Mouse (Mus musculus) liver (tissue): ENCODE data around the gene Eno1.

Source experiments
- DNase-seq: peaks from one replicate; pipeline ENCODE4 v3.0.0-alpha.2; 2020; ENCODE audit warnings: mixed read lengths

Eno1 gene

DNA sequence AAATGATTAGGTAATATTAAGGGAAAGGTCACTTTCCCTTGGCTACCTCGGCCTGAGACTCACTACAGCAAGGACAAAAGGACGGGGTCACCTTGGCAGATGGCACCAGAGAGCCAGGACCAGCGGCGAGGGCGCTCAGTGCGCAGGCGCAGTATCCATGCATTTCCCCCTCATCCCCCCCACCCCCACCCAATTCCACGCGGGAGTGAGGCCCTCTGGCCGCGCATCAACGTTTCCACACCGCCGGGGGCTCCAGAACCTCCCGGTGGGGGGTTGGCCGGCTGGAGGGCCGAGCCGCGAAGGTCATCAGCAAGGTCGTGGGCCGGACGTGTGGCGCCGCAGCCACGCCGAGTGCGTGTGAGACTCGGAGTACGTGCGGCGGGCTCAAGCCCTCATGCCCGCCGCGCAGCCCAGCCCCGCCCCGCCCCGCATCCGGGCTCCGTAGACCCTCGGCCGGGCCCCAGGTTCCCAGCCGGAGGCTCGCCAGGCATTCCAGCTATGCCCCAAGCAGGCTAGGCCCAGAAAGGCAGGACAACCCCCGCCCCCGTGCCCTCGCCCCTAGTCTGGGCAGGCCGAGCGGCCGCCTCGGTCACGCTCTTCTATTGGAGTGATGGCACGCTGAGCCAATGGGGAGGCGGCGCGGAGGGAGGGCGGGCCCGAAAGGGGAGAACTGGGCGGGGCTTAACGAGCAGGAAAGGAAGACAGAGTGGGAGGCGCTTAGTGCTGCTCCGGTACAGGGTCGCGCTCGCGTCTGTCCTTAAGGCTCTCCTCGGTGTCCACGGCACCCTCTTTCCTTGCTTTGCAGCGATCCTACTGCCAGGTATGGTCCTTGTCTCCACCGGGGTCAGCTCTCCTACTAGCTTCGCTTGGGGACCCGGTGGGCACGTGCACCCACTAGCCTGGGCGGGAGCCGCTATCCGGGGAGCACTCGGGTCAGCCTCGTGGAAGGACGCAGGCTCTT is at the start of gene Eno1:
Gene Eno1, plus strand, starts transcription at position 201 of the 961 bp plus-strand sequence.
- DNase-seq = peak; percentile 98

DNA sequence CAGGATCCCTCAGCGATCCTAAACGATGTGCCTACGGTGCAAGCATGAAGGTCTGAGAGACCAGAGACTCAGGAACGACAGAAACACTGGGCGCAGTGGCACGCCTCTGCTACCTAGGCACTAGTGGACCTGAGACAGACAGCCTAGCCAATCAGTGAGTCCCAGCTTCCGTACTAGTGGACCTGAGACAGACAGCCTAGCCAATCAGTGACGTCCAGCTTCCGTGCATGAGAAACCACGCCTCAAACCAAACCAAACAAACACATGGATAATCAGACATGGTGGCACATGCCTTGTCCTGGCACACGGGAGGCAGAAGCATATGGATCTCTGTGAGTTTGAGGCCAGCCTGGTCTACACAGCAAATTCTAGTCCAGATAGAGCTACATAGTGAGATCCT is 48.3 kb upstream of the Eno1 start:
- peak; percentile 18 for DNase-seq

DNA sequence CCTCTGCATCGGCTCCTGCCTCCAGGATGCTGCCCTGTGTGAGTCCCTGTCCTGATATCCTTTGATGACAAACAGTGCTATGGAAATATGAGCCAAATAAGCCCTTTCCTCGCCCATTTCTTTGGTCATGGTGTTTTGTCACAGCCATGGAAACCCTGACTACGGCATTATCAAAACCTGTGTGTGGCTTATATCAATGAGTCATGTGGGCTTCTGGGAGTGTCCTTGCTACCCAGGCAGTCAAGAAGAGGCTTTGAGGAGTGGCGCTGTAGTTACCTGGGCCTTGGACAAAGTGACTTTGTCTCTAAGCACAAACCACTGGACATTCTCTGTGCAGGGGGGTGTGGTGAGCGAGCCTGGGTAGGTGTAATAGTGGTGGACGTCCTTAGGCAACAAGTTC is 44.3 kb upstream of the Eno1 start:
- no peak for DNase-seq

DNA sequence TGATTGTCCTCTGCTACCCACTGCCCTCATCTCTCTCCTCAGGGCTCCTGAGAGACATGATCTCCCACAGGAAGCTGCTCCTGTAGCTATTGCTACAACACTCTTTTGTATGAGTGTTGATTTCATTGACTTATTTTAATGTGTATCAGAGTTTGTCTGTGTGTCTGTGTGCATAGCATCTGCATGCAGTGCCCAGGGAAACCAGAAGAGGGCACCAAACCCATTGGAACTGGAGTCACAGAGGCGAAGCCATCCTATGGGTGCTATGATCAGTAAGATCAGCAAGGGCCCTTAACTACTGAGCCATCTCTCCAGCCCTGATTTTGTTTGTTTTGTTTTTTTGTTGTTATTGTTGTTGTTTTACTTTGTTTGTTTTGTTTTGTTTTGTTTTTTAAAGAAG is 42.6 kb upstream of the Eno1 start:
- peak; percentile 73 for DNase-seq

DNA sequence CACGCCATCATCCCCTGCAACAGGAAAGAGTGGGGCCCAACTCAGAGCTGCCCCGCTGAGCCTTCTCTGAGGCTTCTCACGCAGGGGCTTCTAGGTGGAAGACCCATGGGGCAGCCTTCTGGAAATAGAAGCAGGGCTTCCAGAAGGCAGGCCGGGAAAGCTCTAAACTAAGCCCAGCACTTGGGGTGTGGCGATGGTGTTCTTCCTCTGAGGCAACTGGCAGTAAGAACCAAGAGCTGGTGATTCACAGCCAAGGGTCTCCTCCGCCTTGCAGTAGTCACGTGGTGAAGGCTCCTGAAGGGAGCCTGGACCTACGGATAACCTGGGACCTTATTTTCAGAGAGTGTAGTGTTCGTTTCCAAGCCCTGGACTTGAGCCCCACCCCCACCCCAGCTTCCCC is 38.3 kb upstream of the Eno1 start:
- DNase-seq = no peak

DNA sequence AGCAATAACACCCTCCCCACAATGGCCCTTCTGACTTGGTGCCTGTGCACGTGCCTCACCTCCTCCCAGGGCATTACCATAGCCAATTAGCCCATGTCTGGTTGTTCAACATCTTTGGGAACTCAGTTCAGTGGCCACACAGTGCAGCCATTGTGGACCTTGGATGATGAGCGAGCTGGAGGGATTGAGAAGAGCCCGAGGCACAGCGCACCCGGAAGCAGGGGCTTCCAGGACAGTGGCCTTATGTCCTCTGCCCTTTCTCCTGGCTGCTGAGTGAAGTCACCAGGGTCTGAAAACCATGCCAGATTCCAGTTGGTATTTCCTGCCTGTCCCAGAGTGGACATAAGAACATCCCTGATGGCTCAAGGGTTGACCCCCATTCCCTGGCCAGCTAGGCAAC is 35.3 kb upstream of the Eno1 start, which contains the start of gene Car6:
Gene Car6, minus strand, starts transcription at position 101 of the 400 bp plus-strand sequence.
- DNase-seq = no peak

DNA sequence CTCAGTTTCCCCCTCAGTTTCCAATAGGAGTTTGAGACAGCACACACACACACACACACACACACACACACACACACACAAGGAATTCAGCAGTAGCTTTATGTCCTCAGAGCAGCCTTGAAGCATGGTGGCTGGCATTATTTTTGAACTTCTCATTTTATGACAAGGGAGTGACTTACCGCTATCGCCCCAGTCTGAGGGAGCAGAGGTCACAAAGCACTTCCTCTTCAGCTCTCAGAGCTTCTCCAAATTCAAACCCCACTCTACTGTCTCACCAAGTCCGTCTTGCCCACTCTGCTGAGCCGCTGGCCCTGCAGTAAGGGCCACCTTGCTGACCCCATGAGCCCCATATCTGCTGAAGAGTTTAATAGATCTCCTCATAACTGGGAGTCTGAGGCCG is 33.8 kb upstream of the Eno1 start:
- DNase-seq = no peak

DNA sequence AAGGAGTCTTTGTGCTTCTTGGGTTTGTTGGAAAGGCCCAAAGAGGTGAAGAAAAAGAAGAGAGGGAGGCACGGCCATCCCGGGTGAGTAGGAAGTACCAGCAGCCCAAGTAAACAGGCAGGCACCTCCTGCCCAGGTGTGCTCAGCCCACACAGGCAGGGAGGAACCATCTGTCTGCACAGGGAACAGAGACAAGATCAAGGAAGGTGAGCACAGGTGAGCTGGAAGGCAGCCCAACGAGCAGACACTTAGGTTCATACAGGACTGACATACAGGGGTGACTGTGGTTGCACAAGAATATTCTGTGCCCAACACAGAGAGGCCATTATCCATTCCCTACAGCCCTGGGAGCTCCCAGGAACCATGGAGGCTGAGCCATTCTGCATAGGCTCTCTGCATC is 31.6 kb upstream of the Eno1 start:
- DNase-seq = no peak

DNA sequence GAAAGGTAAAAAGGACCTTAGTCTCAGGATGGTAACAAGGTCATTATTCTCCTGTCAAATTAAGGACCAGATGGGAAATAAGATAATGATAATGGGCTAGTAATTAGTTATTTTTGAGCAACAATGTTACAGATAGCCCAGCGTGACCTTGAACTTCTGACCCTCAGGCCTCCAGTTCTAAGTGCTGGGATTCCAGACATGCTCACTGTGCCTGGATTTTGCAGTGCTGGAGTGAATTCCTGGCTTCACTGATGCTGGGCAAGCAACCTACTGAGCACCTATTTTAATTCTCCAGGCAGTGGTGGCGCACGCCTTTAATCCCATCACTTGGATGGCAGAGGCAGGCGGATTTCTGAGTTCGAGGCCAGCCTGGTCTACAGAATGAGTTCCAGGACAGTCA is 26.8 kb upstream of the Eno1 start:
- no peak for DNase-seq

DNA sequence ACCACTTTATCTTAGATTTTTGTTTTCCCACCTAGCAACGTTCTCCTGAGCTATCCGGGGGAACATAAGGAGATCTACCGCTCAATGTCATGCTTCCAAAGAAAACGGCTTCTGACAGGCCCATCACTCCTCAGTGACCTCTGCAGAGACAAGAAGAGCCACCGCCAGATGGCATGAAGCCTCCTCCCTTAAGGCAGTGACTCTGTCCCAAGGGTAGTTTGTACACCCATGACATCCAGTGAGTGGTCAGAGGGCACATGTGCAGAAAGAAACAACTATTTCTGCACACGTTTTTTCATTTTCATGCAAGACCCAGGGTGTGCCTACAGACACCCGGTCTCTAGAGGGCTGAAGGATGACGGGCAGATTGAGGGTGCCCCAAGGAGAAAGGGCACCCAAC is 26.2 kb upstream of the Eno1 start:
- DNase-seq = no peak

DNA sequence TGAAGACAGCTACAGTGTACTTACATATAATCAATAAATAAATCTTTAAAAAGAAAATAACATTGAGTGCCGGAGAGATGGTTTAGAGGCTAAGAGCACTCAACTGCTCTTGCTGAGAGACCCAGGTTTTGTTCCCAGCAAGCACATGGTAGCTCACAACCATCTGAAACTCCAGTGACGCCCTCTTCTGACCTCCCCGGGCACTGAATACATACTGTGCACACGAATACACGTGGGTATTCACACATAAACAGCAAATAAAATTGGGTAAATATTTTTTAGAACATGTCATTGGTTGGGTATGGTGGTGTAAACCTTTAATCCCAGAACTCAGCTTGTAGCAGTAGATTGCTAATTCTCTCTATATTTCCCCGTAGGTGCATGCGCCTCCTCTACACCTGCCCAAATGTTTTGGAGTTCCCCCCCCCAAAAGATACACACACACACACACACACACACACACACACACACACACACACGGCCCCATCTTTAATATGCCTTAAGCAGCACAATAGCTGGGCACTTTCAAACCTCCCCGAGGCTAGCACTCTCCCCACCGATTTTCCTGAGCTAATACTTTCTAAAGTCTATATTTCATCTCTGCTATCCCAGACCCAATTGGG is 24.5 kb upstream of the Eno1 start:
- no peak for DNase-seq

DNA sequence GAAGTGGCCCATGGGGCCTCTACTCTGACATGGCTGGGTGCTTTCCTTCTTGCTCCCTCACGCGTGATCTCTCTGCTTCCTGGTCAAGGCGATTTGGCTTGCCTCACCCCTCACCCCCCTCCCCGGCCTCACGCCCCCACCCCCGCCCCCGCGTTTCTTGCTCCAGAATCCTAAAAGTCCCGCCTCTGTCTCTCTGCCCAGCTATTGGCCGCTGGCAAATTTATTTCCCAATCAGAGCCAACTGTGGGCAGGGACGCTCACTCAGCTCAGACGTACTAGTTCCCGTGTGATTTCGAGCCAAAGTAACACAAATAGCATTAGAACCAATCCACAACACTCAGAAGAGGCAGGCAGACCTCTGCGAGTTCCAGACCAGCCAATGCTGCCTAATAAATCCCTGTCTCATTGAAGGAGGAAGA is 24.0 kb upstream of the Eno1 start:
- peak; percentile 73 for DNase-seq

DNA sequence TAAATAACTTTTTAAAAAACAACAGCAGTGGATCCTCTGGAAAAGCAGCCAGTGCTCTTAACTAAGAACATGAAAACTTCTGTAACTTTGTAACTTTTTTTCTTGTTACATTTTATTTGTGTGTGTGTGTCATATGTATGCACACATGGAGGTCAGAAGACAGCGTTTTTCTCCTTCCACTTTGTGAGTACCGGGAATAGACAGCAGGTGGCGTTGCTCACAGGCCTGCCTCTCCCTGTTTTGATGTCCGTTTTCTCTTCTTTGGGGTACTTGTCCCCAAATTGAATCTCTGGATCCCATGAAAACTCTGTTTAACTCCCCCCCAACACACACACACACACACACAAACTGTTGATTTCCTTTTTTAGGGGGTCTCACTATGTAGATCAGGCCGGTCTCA is 22.6 kb upstream of the Eno1 start:
- DNase-seq = peak; percentile 34

DNA sequence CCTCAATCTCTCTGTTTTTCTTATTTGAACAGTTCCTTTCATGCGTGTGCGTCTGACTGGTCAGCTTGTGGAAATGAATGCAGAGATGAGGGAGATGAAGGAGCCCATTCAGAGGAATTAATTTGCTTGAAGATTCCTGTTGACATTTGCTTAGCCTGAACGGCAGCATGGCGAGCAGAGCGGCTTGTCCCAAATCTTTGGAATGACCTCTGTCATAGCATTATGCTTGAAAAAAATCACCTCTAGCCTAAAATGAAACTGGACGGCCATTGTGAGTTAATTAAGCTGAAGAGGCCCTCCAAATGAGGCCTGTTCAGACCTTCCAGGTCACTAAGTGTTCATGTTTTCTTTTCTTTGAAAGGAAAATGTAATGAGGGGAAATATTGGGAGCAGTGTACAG is 20.1 kb upstream of the Eno1 start:
- no peak for DNase-seq

DNA sequence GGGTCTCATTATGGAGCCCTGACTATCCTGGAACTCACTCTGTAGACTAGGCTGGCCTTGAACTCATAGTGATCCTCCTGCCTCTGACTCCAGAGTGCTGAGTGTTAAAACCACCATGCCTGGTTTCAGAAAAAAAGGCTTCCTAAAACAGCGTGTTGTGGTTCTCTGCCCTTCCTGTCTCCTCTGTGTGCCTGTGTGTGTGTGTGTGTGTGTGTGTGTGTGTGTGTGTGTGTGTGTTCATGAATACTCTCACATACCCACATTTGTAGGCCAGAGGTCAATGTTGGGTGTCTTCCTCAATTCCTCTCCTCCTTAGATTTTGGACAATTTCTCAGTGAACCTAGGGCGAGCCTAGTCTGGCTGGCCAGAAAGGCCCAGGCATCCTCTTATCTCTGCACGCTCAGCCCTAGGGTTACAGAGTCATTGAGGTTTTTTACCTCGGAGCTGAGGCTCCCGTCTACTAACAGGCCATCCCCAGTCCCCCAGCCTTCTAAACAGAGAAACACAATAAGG is 19.4 kb upstream of the Eno1 start:
- no peak for DNase-seq

DNA sequence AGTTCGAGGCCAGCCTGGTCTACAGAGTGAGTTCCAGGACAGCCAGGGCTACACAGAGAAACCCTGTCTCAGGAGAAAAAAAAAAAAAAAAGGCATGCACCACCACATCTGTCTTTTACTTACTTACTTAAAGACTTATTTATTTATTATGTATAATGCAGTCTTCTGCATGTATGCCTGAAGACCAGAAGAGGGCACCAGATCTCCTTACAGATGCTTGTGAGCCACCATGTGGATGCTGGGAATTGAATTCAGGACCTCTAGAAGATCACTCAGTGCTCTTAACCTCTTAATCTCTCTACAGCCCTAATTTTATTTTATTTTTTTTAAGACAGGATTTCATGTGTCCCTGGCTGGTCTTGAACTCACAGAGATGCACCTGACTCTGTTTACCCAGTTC is 18.6 kb upstream of the Eno1 start:
- DNase-seq = no peak

DNA sequence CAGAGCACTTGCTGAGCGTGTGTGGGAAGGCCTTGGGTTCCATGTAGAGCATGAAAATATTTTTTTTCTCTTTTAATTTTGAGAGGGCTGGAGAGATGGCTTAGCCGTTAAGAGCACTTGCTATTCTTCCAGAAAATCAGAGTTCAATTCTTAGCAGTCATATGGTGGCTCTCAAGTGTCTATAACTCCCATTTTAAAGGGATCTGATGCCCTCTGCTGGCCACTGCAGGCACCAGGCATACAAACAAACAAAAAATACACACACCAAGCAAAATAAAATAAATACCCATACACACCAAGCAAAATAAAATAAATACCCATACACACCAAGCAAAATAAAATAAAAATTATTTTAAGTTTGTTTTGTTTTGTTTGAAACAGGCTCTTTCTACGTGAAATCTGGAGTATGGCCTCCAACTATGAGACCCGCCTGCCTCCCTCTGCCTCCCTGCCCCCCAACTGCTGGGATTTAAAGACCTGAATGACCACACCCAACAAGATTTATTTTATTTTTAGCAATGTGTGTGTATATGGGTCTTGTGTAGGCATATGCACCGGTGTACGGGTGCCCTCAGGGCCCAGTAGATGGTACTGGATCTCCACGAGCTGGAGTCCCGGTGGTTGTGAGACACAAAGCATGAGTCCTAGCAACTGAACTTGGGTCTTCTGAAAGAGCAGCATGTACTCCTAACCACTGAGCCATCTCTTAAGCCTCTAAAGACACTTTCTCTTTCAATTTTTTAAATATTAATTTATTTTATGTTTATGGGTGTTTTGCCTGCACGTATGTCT is 16.8 kb upstream of the Eno1 start:
- peak; percentile 63 for DNase-seq

DNA sequence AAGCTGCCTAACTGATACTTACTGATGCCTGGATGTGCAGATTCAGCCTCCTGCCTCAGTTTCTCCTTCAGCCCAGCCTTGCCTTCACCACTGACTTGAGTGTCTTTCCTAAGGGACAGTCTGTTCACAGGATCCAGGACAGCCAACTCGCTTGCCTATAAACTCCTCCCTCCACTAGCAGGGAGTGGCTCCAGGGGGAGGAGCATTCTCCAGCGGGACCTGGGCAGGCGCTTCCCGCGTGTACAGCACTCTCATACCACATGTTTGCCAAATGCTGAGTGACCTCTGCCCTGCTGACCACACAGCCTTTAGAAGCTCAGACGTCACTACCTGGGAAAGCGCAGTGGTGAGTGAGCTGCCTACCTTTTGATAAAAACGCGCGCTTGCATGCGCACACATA is 15.9 kb upstream of the Eno1 start:
- DNase-seq = peak; percentile 79

DNA sequence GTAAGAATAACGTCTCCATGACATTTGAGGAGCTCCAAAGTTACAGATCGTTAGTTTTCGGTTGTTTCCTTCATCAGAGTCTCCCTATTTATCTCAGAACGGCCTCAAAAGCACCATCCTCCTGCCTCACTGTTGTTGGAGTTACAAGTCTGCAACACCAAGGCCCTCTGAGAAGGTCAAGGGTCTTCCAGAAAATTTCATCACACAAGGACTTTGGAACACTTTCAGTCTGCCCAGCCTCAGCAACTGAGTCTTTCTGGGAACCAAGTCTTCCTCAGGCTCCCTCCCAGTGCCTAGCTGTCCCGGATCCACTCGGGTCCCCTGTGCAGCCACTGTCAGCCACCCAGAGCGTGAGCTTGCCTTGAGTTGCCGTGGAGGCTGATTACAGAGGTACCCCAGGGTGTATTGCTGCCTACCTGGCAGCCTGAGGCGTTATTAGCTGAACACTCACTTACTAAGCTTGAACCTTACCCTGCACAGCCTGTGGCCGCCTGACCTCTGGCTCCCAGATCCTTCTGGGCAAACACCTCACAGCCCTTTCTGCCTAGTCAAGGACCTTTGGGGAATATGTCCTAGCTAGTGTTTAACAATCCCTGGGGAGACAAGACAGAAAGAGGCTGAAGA is 15.4 kb upstream of the Eno1 start:
- no peak for DNase-seq

DNA sequence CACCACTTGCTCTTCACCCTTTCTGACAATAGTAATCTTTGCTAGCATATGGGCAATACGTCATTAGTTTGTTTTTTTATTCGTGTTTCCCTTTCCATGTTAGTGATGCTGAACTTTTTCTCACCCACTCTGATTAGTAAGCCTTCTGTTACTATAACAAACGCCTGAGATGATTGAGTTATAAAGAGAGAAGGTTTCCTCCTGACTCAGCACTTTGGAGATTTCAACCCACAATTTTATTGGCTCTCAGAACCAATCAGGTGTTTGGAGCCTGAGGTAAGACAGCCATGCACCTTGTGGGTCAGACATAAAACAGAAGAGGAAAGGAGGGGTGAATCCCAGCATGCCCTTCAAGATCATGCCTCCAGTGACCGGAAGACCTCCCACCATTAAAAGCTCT is 12.7 kb upstream of the Eno1 start:
- DNase-seq = no peak

DNA sequence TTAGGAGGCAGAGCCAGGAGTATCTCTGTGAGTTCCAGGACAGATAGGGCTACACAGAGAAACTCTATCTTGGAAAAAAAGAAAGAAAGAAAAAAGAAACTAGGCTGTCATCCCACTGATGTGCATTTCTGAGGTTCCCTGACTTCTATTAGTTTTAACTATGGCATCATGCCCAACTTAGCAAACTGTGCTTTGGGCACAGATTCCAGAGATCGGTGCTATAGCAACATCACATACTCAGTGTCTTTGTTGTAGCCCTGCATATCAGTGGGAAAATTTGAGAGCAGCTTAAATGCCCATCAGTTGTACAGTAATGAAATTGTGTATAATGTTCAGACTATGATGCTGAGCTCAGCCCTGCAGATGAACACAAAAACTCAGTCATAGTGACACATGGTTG is 10.8 kb upstream of the Eno1 start:
- DNase-seq = no peak

DNA sequence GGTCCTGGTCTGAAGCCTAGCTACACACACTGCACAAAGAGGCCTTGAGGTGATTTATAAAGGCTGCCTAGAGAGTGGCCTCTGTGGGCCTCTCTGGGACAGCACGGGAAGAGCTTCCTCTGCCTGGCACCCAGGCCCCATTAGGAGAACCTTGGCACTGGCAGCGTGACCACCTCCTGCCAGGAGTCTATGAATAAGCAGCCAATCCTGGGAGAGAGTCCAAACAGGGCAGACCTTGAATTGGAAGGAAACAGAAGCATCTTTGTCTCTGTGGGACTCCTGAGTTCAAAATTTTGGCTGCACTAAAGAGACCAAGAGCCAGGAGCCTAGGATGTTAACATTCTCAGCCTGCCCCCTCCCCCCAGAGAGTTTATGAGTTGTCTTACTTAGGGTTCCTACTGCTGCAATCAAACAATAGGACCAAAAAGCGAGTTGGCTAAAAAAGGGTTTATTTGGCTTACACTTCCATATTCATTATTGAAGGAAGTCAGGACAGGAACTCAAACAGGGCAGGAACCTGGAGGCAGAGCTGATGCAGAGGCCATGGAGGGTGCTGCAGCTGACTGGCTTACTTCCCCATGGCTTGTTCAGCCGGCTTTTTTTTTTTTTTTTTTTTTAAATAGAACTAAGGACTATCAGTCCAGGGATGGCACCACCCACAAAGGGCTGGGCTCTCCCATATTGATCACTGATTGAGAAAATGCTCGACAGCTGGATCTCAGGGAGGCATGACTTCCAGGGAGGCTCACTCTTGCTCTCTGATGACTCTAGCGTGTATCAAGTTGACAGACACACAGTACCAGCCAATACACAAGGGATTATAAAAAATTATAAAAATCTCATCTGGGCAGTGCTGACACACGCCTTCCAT is 9.5 kb upstream of the Eno1 start:
- DNase-seq = no peak
